Mouse (Mus musculus): ENCODE measurements around the gene Ch25h. TPM values are rescaled to one million over a fixed set of nuclear protein-coding genes. Genes with fewer than 3 reads are reported as not detected.
A peak's percentile ranks its signal among the peaks of the same experiment; 100 is the strongest.

The Ch25h gene
- polyA plus RNA-seq, 1 experiment from 2014 or later = 4.0 TPM

DNA sequence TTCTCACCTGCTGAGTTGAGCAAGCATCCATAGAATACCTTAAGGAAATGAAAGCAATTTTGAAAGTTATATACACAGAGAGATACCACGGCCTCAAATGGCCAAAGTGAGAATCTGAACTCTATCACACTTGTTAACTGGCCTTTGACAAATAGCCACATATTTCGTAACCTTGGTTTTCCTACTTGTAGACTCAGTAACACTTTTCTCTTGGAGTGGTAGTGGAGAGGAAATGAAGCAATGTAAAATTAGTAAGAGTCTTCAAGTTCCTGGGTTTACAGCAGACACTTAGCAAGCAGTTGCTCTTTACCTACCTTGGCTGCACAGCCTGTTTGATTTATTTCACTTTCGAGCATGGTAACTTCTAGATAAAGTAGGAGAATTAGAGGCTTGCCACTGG, 30.2 kb downstream of the Ch25h start:
- Histone ChIP-seq H3K4me1 (ENCODE audit: control insufficient read depth, insufficient read depth, low read length) (no peaks in the 10 kb centered on the region; the same call in 1 of the 2 replicates), H3K9me3 (ENCODE audit: control insufficient read depth, low read length) (no peaks in the 10 kb centered on the region), H3K27ac (ENCODE audit: low read length) (no peak overlapping the region), H3K4me2 (ENCODE audit: low read depth, low read length) (no peak overlapping the region), H3K36me3 (ENCODE audit: control insufficient read depth, insufficient read depth, low read length) (no peaks in the 10 kb centered on the region), H3K9ac (ENCODE audit: low read depth, low read length) (no peak overlapping the region), H3K4me3 (ENCODE audit: low read length) (no peak overlapping the region), H3K27me3 (replicated peaks; ENCODE audit: control insufficient read depth, insufficient read depth, low read length) (no peaks in the 10 kb centered on the region)
- WGBS = 80% methylated on average over 3 of the region's 3 CpGs
- no peak for ATAC-seq

DNA sequence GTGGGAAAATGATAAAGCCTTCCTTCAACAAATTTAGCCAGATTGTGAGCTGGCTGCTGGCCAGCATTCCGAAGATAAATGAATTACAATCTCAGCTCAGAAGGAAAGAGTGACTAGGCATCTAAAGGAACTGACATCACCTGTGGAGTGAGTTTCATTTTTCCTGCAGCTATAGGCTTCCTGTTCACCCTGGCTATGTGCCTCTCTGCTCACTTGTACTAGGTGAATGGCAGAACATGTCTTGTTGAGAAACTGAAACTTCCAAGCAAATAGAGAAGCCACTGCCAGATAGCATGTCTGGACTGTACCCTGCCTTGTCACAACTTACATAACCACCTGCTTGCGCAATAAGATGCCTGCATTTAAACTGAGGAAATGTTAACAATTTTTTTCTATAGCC, 33.0 kb downstream of the Ch25h start:
- 66% methylated on average over 2 of the region's 2 CpGs for WGBS
- Histone ChIP-seq H3K27ac (ENCODE audit: low read length) (peak overlapping the region; percentile 27; the same call in 1 of the 2 replicates), H3K27me3 (replicated peaks; ENCODE audit: control insufficient read depth, insufficient read depth, low read length) (no peaks in the 10 kb centered on the region), H3K9me3 (ENCODE audit: control insufficient read depth, low read length) (no peaks in the 10 kb centered on the region), H3K36me3 (ENCODE audit: control insufficient read depth, insufficient read depth, low read length) (no peaks in the 10 kb centered on the region), H3K4me1 (ENCODE audit: control insufficient read depth, insufficient read depth, low read length) (no peaks in the 10 kb centered on the region; the same call in 1 of the 2 replicates), H3K4me2 (ENCODE audit: low read depth, low read length) (peak overlapping the region; percentile 10; the same call in 1 of the 2 replicates), H3K9ac (ENCODE audit: low read depth, low read length) (no peak overlapping the region), H3K4me3 (ENCODE audit: low read length) (0 out of 2 replicates have a peak overlapping the region, but pooled peaks have one; percentile 2)
- ATAC-seq = peak; percentile 96

DNA sequence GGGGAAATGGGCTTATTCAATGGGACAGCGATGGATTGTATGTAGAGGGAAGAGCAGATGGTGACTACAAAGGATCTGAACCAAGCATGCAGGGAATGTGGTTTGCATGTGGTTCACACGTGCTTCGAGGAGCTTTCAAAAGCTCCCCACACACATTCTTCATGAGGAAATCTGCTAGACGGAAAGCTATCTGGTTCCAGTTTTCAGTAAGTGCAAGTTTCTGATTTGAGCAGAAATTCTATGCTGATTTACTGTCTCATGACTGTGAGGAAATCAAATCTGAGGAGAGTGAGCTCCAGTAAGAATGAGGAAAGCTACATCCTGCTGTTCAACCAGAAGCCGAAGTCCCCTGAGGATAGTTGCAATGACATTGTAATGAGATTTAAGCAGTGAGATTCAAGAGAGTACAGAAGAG, 39.8 kb downstream of the Ch25h start:
- H3K36me3 ChIP-seq (ENCODE audit: control insufficient read depth, insufficient read depth, low read length) = no peaks in the 10 kb centered on the region
- H3K9ac ChIP-seq (ENCODE audit: low read depth, low read length) = no peak overlapping the region
- H3K9me3 ChIP-seq (ENCODE audit: control insufficient read depth, low read length) = no peaks in the 10 kb centered on the region
- no peak for ATAC-seq
- no peak overlapping the region for H3K27ac ChIP-seq (ENCODE audit: low read length)
- 52% methylated on average over 5 of the region's 5 CpGs for WGBS
- no peak overlapping the region for H3K4me3 ChIP-seq (ENCODE audit: low read length)
- no peaks in the 10 kb centered on the region for H3K4me1 ChIP-seq (ENCODE audit: control insufficient read depth, insufficient read depth, low read length)
- H3K4me2 ChIP-seq (ENCODE audit: low read depth, low read length) = no peak overlapping the region
- no peaks in the 10 kb centered on the region for H3K27me3 ChIP-seq (replicated peaks; ENCODE audit: control insufficient read depth, insufficient read depth, low read length)

DNA sequence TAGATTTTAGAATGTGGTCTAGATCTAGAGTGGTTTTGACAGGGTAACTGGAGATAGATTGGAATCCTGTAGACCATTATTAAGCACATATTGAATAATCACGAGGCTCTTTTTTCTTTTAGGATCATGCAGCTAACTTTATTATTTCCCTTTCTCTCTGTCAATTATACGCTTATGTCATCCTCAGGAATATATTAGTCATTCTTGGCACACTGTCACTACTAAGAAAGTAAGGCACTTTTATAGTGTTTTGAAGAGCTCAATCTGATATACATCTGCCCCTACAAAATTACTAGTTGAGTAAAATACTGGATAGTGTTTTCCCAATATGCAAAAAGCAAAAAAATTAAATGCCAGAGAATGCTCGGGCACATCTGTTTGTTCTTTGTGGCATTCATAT, 43.6 kb downstream of the Ch25h start:
- no peak for ATAC-seq
- Histone ChIP-seq H3K36me3 (ENCODE audit: control insufficient read depth, insufficient read depth, low read length) (no peaks in the 10 kb centered on the region), H3K9ac (ENCODE audit: low read depth, low read length) (no peak overlapping the region), H3K9me3 (ENCODE audit: control insufficient read depth, low read length) (no peaks in the 10 kb centered on the region), H3K27ac (ENCODE audit: low read length) (no peak overlapping the region), H3K27me3 (replicated peaks; ENCODE audit: control insufficient read depth, insufficient read depth, low read length) (no peaks in the 10 kb centered on the region), H3K4me1 (ENCODE audit: control insufficient read depth, insufficient read depth, low read length) (no peaks in the 10 kb centered on the region), H3K4me3 (ENCODE audit: low read length) (no peak overlapping the region), H3K4me2 (ENCODE audit: low read depth, low read length) (no peak overlapping the region)
- 89% methylated on average over 3 of the region's 3 CpGs for WGBS

DNA sequence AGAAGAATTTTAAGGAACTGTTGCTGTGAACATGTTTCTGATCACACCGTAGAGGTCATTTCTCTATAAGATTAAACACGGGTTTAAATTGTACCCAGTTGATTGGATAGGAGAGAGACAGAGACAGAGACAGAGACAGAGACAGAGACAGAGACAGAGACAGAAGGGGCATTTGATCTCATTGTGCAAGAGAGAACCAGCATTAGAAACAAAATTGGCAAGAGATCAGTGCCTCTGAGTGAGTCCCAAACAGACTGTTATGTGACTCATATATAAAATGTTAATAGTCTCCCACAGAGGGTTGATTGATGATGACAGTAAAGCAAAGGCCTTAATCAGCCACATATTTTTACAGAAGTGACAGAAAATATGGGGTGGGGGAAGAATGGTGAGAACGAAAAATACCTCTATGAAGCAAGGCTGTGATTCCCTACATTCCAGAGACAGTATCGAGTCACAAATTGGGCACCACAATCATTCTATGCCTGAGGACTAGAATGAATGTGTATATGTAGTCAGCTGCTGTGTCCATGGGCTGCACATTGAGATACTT, 51.1 kb downstream of the Ch25h start:
- H3K27ac ChIP-seq (ENCODE audit: low read length) = no peak overlapping the region
- H3K9me3 ChIP-seq (ENCODE audit: control insufficient read depth, low read length) = no peaks in the 10 kb centered on the region
- 85% methylated on average over 4 of the region's 4 CpGs for WGBS
- no peak overlapping the region for H3K4me2 ChIP-seq (ENCODE audit: low read depth, low read length)
- H3K4me1 ChIP-seq (ENCODE audit: control insufficient read depth, insufficient read depth, low read length) = no peaks in the 10 kb centered on the region
- H3K4me3 ChIP-seq (ENCODE audit: low read length) = no peak overlapping the region
- no peak for ATAC-seq
- no peaks in the 10 kb centered on the region for H3K36me3 ChIP-seq (ENCODE audit: control insufficient read depth, insufficient read depth, low read length)
- no peaks in the 10 kb centered on the region for H3K27me3 ChIP-seq (replicated peaks; ENCODE audit: control insufficient read depth, insufficient read depth, low read length)
- H3K9ac ChIP-seq (ENCODE audit: low read depth, low read length) = no peak overlapping the region

Other genes with a start within 250 kb of the Ch25h start
- 1,466 and 1,574 TPM in 2 replicates for gene Acta2, start 219.6 kb downstream of the Ch25h start, polyA plus RNA-seq (2015; fragmentation: Nextera tagmentation; extraction: Ambion mirVana)
- gene Fas, start 184.5 kb downstream of the Ch25h start, polyA plus RNA-seq (2015; fragmentation: Nextera tagmentation; extraction: Ambion mirVana) = 5.8 and 6.4 TPM in 2 replicates
- 39.9 and 42.2 TPM in 2 replicates for gene Lipa, start 52.3 kb upstream of the Ch25h start, polyA plus RNA-seq (2015; fragmentation: Nextera tagmentation; extraction: Ambion mirVana)
- gene Ifit2, start 75.5 kb upstream of the Ch25h start, polyA plus RNA-seq (2015; fragmentation: Nextera tagmentation; extraction: Ambion mirVana) = 5.7 and 5.8 TPM in 2 replicates
- gene Ifit3, start 108.4 kb upstream of the Ch25h start, polyA plus RNA-seq (2015; fragmentation: Nextera tagmentation; extraction: Ambion mirVana) = 0.70 and 1.6 TPM in 2 replicates
- gene Ifit1bl1, start 126.8 kb upstream of the Ch25h start, polyA plus RNA-seq (2015; fragmentation: Nextera tagmentation; extraction: Ambion mirVana) = 0.86 and 0.88 TPM in 2 replicates
- gene Ifit3b, start 132.8 kb upstream of the Ch25h start, polyA plus RNA-seq (2015; fragmentation: Nextera tagmentation; extraction: Ambion mirVana) = 0.15 and 0.32 TPM in 2 replicates
- gene Ifit1bl2, start 165.6 kb upstream of the Ch25h start, polyA plus RNA-seq (2015; fragmentation: Nextera tagmentation; extraction: Ambion mirVana) = 19.9 and 32.3 TPM in 2 replicates
- gene Ifit1, start 165.7 kb upstream of the Ch25h start, polyA plus RNA-seq (2015; fragmentation: Nextera tagmentation; extraction: Ambion mirVana) = 10.8 and 12.6 TPM in 2 replicates